Mouse (Mus musculus) heart, postnatal 0 days (tissue): ENCODE measurements around the gene Cry2. TPM values are rescaled to one million over a fixed set of nuclear protein-coding genes. Genes with fewer than 3 reads are reported as not detected.

Experiments used
- ATAC-seq: fragments of 200-750 bp; cut with Nextera tagmentation; 2 replicates; pipeline ENCODE4 v1.8.0; 2017; ENCODE audit warnings: low read depth, moderate number of reproducible peaks, moderate library complexity; ENCODE audit not compliant: insufficient read depth
- DNase-seq: peaks from one replicate; pipeline ENCODE4 v3.0.0-alpha.2; 2016; ENCODE audit warnings: low spot score
- H3K27ac ChIP-seq: fragments of 300-500 bp; sonication (generic); 2 replicates; pipeline ENCODE4 v1.5.1; 2014; ENCODE audit warnings: low read depth, mild to moderate bottlenecking
- H3K27me3 ChIP-seq: fragments of 300-500 bp; sonication (generic); 2 replicates; pipeline ENCODE4 v1.6.1; 2014; ENCODE audit warnings: low read length, mixed read lengths; ENCODE audit not compliant: control insufficient read depth, insufficient read depth
- H3K36me3 ChIP-seq: fragments of 300-500 bp; sonication (generic); replicated peaks from 2 replicates; pipeline ENCODE4 v1.6.1; 2014; ENCODE audit warnings: low read length, mixed read lengths; ENCODE audit not compliant: control insufficient read depth, insufficient read depth
- H3K4me1 ChIP-seq: fragments of 300-500 bp; sonication (generic); 2 replicates; pipeline ENCODE4 v1.6.1; 2014; ENCODE audit warnings: antibody characterized with exemption; ENCODE audit not compliant: control insufficient read depth, insufficient read depth
- H3K4me2 ChIP-seq: fragments of 300-500 bp; sonication (generic); 2 replicates; pipeline ENCODE4 v1.6.1; 2014; ENCODE audit warnings: low read depth, mild to moderate bottlenecking, low read length, moderate library complexity
- H3K4me3 ChIP-seq: fragments of 300-500 bp; sonication (generic); 2 replicates; pipeline ENCODE4 v1.5.1; 2014; ENCODE audit warnings: low read depth, low read length
- H3K9ac ChIP-seq: fragments of 300-500 bp; sonication (generic); replicated peaks from 2 replicates; pipeline ENCODE4 v1.6.1; 2014; ENCODE audit warnings: low read depth, low read length, mixed read lengths
- H3K9me3 ChIP-seq: fragments of 300-500 bp; sonication (generic); replicated peaks from 2 replicates; pipeline ENCODE4 v1.6.1; 2016; ENCODE audit warnings: low read length; ENCODE audit not compliant: control insufficient read depth
- CTCF ChIP-seq: IDR thresholded peaks from 2 replicates; pipeline ENCODE4 v1.5.1; 2016; ENCODE audit warnings: antibody characterized with exemption, control low read depth, low read depth
- EP300 ChIP-seq: IDR thresholded peaks from 2 replicates; pipeline ENCODE4 v1.6.1; 2016; ENCODE audit warnings: antibody characterized with exemption, low read depth
- WGBS: fragments of 180-500 bp; shearing (Covaris S2); extraction: QIAGEN DNeasy Blood & Tissue Kit; methylation state at CpG from one replicate; pipeline ENCODE4 v1.1.7; 2014; 5-methylcytosine and 5-hydroxymethylcytosine counted together
- polyA plus RNA-seq: library from polyadenylated mRNA; unstranded; fragments of >200 nt; fragmentation: Nextera tagmentation; extraction: Ambion mirVana; gene quantifications from 2 replicates; pipeline ENCODE4 v1.2.1, GENCODE M21; 2015
- total RNA-seq: library from RNA; depleted of rRNA; stranded (reverse); fragments of >200 nt; gene quantifications from 2 replicates; pipeline ENCODE4 v1.2.3, GENCODE M21; 2014; ENCODE audit warnings: low replicate concordance

The Cry2 gene
- total and polyA plus RNA-seq, 2 experiments from 2014 or later: 9.5 to 17.3 TPM

DNA sequence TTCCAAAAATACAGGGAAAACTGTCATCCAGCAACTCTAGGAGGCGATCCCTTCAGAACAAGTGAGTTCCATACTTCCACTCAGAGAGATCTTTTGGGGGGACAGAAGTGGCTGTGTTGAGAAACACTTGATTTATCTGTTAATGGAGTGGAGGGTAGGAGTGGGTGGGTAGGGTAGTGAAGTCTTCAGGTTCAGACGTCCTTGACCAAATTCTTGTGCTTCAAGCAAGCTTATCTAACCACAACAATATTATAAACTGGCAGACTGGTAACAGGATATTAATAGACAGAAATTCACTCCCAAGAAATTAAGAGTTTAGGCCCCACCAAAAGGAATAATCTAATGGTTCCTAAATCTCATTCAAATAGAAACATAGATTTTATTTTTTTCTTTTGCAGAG is 3.8 kb downstream of the Cry2 start:
- Histone ChIP-seq H3K9ac (no peak overlapping the region; the same call in 1 of the 2 replicates), H3K27me3 (no peaks in the 10 kb centered on the region), H3K9me3 (no peaks in the 10 kb centered on the region), H3K36me3 (peaks cover 8% of the 10 kb centered on the region; the same call in 1 of the 2 replicates), H3K4me1 (peaks cover 77% of the 10 kb centered on the region), H3K4me2 (no peak overlapping the region), H3K4me3 (no peak overlapping the region), H3K27ac (peak overlapping the region; percentile 73)
- ATAC-seq (no peak), DNase-seq (no peak)
- WGBS: 68% methylated on average over 2 of the region's 2 CpGs
- TF ChIP-seq CTCF (no peak), EP300 (no peak)

DNA sequence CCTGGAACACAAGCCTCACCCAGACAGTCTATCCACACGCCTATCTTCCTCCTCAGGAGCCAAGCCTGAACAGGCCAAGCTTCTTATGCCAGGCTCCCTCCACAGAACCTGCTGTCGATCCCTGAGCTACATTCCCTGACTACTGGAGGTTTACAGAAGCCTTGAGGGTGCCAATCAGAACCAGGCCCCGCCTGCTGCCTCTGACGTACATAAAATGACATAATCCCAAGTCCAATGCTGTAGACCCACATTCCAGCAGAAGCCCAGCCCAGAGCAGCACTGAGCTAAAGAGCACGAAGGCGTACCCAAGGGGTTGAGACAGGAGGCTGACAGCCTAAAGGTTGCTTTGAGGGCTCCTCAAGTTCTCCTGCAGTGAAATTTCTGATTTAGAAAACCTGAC is 6.0 kb downstream of the Cry2 start:
- TF ChIP-seq CTCF (no peak; the same call in 1 of the 2 replicates), EP300 (no peak)
- 27% methylated on average over 6 of the region's 6 CpGs for WGBS

DNA sequence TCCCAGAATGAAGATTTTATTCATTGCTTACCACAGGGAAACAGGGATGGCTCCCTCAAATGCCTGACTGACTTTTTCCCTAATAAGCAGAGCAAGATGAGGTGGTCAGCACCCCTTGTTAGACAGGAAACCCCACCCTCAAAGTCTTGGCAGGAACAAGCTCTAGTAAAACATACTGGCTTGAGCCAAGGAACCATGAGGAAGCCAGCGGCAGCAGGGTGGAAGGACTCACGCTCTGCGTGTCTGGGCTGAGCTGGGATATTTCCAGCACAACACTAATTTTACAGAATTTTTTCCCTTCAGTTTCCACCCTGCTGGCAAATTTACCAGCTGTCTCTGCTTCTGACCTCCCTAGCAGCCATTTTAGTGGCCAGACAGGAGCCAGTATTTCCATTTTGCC is 7.4 kb downstream of the Cry2 start:
- no peak for ATAC-seq
- Histone ChIP-seq H3K4me3 (no peak overlapping the region), H3K27ac (peak overlapping the region; percentile 90), H3K36me3 (peaks cover 26% of the 10 kb centered on the region; the same call in 1 of the 2 replicates), H3K27me3 (no peaks in the 10 kb centered on the region), H3K9me3 (no peaks in the 10 kb centered on the region), H3K9ac (no peak overlapping the region), H3K4me1 (peaks cover 79% of the 10 kb centered on the region), H3K4me2 (no peak overlapping the region)
- peak; percentile 67 for DNase-seq
- 54% methylated on average over 3 of the region's 3 CpGs for WGBS
- TF ChIP-seq EP300 (0 out of 2 replicates have a peak, but pooled peaks have one; percentile 31), CTCF (no peak)

More for the DNA sequence above, 6.0 kb downstream of the Cry2 start:
- Histone ChIP-seq H3K4me2 (peak overlapping the region; percentile 8; the same call in 1 of the 2 replicates), H3K4me3 (no peak overlapping the region), H3K9ac (peak overlapping the region; percentile 32; the same call in 1 of the 2 replicates), H3K4me1 (peaks cover 91% of the 10 kb centered on the region), H3K36me3 (peaks cover 11% of the 10 kb centered on the region; the same call in 1 of the 2 replicates), H3K9me3 (no peaks in the 10 kb centered on the region), H3K27ac (peak overlapping the region; percentile 90), H3K27me3 (no peaks in the 10 kb centered on the region)
- peak; percentile 57 for ATAC-seq
- DNase-seq: peak; percentile 92

DNA sequence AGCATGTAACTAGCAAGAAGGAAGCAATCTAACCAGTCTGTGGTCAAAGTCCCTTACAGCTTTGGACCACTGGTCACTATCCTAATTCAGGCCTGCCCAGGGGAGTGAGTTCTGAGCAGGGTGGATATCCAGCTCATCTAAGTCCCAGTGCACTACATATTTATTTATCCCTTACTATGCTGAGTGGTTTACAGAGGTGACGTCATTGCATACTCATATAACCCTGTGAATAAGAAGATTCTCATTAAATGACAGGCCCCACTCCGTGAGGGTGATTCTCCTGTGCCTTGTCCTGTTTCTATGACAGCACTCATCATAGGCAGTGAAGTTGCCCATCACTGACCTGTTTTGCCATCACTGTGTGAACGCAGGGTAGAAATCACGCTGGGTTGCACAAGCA is 8.5 kb downstream of the Cry2 start:
- TF ChIP-seq EP300 (no peak), CTCF (no peak)
- Histone ChIP-seq H3K27me3 (no peaks in the 10 kb centered on the region), H3K36me3 (peaks cover 37% of the 10 kb centered on the region), H3K4me3 (no peak overlapping the region), H3K27ac (peak overlapping the region; percentile 90), H3K9me3 (no peaks in the 10 kb centered on the region), H3K9ac (no peak overlapping the region), H3K4me2 (no peak overlapping the region), H3K4me1 (peaks cover 69% of the 10 kb centered on the region)
- DNase-seq (no peak), ATAC-seq (no peak)
- 82% methylated on average over 4 of the region's 4 CpGs for WGBS

DNA sequence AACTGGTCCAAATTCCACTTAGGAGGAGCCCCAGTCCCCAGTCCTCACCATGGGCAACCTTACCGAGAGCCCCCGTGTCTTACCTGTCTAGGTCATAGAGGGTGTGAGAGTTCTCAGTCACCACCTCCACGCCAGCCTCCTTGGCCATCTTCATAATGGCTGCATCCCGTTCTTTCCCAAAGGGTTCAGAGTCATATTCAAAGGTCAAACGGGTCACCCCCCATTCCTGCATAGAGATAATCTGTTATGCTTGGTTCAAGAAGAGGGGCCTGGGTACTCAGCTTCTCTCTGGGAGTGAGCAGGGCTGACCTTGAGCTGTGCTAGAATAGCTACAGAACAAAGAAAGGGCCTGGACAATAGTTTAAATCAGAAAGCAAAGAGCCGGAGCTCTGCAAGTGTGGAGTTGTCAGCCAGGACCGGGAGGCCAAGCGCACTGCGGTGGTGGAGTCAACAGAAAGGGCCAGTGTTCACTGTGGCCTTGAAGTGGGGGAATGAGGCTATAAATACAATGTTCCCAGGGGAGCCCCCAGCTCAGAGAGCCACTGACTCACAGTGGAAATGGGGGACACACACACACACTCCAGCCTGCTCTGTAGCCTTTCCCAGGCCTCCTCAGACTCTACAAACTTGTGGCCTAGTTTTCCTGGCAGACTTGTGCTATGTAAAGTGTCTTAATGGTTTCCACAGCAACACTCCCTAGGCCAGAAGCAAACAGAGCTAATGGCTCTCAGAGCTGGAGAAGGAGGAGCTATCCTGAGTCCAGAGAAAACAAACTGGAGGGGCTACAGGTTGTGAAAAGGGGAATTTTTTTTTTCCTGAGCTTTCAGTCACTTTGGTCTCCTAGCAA is 9.2 kb downstream of the Cry2 start:
- Histone ChIP-seq H3K27me3 (no peaks in the 10 kb centered on the region), H3K4me1 (peaks cover 62% of the 10 kb centered on the region), H3K36me3 (peaks cover 43% of the 10 kb centered on the region), H3K9me3 (no peaks in the 10 kb centered on the region), H3K27ac (peak overlapping the region; percentile 90), H3K9ac (peak overlapping the region; percentile 20; the same call in 1 of the 2 replicates), H3K4me2 (no peak overlapping the region), H3K4me3 (no peak overlapping the region)
- TF ChIP-seq CTCF (no peak), EP300 (peak; percentile 22; the same call in 1 of the 2 replicates)
- DNase-seq: peak; percentile 92
- 43% methylated on average over 9 of the region's 9 CpGs for WGBS
- peak; percentile 60 for ATAC-seq
